Mouse (Mus musculus) heart, adult 2 months (tissue): ENCODE measurements at regions not wholly inside any gene's neighbourhood (a gene's known extent, or its start where the extent isn't known, plus 50 kb on each side); places are given as distances from the start of the nearest gene placed in this dataset.
"Not testable (repeated sequence)": the region's sequence is repeated elsewhere in the genome, so short reads cannot be mapped to it uniquely, and the experiment has no call there.

Experiments
- CTCF ChIP-seq: fragments of 200-600 bp; IDR thresholded peaks from 2 replicates; pipeline ENCODE4 v1.8.1; 2022; ENCODE audit warnings: antibody characterized with exemption, mild to moderate bottlenecking, moderate library complexity
- POLR2A ChIP-seq: fragments of 200-500 bp; IDR thresholded peaks from 2 replicates; pipeline ENCODE4 v1.6.1; 2011; ENCODE audit warnings: mild to moderate bottlenecking, low read depth, low read length, control low read depth; ENCODE audit not compliant: insufficient read depth

DNA sequence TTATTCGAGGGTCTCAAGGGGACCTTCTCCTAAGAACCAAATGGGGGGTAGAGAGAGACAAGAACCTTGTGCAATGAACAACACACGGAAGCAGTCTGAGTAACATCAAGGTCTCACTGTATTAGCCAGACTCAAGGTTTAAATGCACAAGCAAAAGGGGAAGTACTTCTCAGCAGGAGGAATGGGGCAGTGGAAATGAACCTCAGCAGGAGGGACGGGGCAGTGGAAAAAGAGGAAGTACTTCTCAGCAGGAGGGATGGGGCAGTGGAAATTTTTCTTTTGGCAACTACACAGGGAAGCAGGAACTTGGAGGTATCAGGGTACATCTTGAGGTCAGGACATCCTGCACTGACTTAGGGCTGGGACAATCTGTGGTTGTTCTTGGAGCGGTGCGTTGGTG, 62.3 kb upstream of the Cdk6 start:
- not testable (repeated sequence) for TF ChIP-seq CTCF, POLR2A
